Mouse (Mus musculus) hindbrain, embryonic 15.5 days (tissue): ENCODE results near the gene Cysltr1. TPM values are rescaled to one million over a fixed set of nuclear protein-coding genes. Genes with fewer than 3 reads are reported as not detected.

Experiments
- ATAC-seq: fragments of 200-750 bp; cut with Nextera tagmentation; 2 replicates; pipeline ENCODE4 v1.8.0; 2017; ENCODE audit warnings: low read depth, moderate number of reproducible peaks, moderate TSS enrichment; ENCODE audit not compliant: low FRiP score
- H3K27ac ChIP-seq: fragments of 300-500 bp; sonication (generic); replicated peaks from 2 replicates; pipeline ENCODE4 v1.5.1; 2015; ENCODE audit warnings: mild to moderate bottlenecking, inconsistent platforms
- H3K27me3 ChIP-seq: fragments of 300-500 bp; sonication (generic); 2 replicates; pipeline ENCODE4 v1.6.1; 2015; ENCODE audit warnings: control low read depth, inconsistent platforms
- H3K36me3 ChIP-seq: fragments of 300-500 bp; sonication (generic); 2 replicates; pipeline ENCODE4 v1.6.1; 2015; ENCODE audit warnings: control low read depth, inconsistent platforms
- H3K4me1 ChIP-seq: fragments of 300-500 bp; sonication (generic); replicated peaks from 2 replicates; pipeline ENCODE4 v1.6.1; 2015; ENCODE audit warnings: control low read depth, inconsistent platforms
- H3K4me2 ChIP-seq: fragments of 300-500 bp; sonication (generic); 2 replicates; pipeline ENCODE4 v1.6.1; 2015; ENCODE audit warnings: moderate library complexity, mild to moderate bottlenecking, inconsistent platforms
- H3K4me3 ChIP-seq: fragments of 300-500 bp; sonication (generic); 2 replicates; pipeline ENCODE4 v1.5.1; 2015; ENCODE audit warnings: mild to moderate bottlenecking, inconsistent platforms
- H3K9ac ChIP-seq: fragments of 300-500 bp; sonication (generic); 2 replicates; pipeline ENCODE4 v1.6.1; 2015; ENCODE audit warnings: inconsistent platforms
- H3K9me3 ChIP-seq: fragments of 300-500 bp; sonication (generic); 2 replicates; pipeline ENCODE4 v1.6.1; 2016; ENCODE audit warnings: control low read depth, inconsistent platforms
- WGBS: fragments of 180-500 bp; shearing (Covaris S2); methylation state at CpG from one replicate; pipeline ENCODE4 v1.1.7; 2015; 5-methylcytosine and 5-hydroxymethylcytosine counted together
- polyA plus RNA-seq: library from polyadenylated mRNA; unstranded; fragments of >200 nt; fragmentation: Nextera tagmentation; extraction: Ambion mirVana; gene quantifications from 2 replicates; pipeline ENCODE4 v1.2.1, GENCODE M21; 2015

The Cysltr1 gene
- 0.54 TPM in 2 replicates for polyA plus RNA-seq

GRCm38 (mm10) chrX:106603386-106603785 lies at the start of gene Cysltr1:
Gene Cysltr1 (minus strand): TSS chrX:106603679.
- no peak for ATAC-seq
- Histone ChIP-seq H3K9me3 (no peaks in the 10 kb centered on the region), H3K9ac (no peak within 1 kb of the TSS), H3K4me2 (peak within 1 kb of the TSS; percentile 35), H3K4me3 (no peak within 1 kb of the TSS), H3K4me1 (no peaks in the 10 kb centered on the region), H3K27ac (no peak within 1 kb of the TSS), H3K36me3 (no peaks in the 10 kb centered on the region), H3K27me3 (no peaks in the 10 kb centered on the region)
- 34% methylated on average over 6 of the region's 6 CpGs for WGBS

GRCm38 (mm10) chrX:106634799-106635541 lies 31.5 kb upstream of the Cysltr1 start:
- ATAC-seq = no peak
- Histone ChIP-seq H3K4me1 (no peaks in the 10 kb centered on the region), H3K27ac (no peak overlapping the region), H3K27me3 (no peaks in the 10 kb centered on the region), H3K4me3 (no peak overlapping the region), H3K9ac (no peak overlapping the region), H3K9me3 (no peaks in the 10 kb centered on the region), H3K36me3 (no peaks in the 10 kb centered on the region), H3K4me2 (no peak overlapping the region)
- WGBS = 86% methylated on average over 3 of the region's 3 CpGs

- Histone ChIP-seq H3K4me2 (no peak overlapping the region), H3K36me3 (no peaks in the 10 kb centered on the region), H3K4me1 (no peaks in the 10 kb centered on the region), H3K27ac (no peak overlapping the region), H3K4me3 (no peak overlapping the region), H3K9me3 (no peaks in the 10 kb centered on the region), H3K27me3 (no peaks in the 10 kb centered on the region), H3K9ac (no peak overlapping the region)
- ATAC-seq = no peak
Observed at GRCm38 (mm10) chrX:106633543-106633942, 30.1 kb upstream of the Cysltr1 start.

GRCm38 (mm10) chrX:106628514-106628913 lies 25.0 kb upstream of the Cysltr1 start:
- Histone ChIP-seq H3K27ac (no peak overlapping the region), H3K27me3 (no peaks in the 10 kb centered on the region), H3K4me1 (no peaks in the 10 kb centered on the region)

GRCm38 (mm10) chrX:106623667-106624066 lies 20.2 kb upstream of the Cysltr1 start:
- Histone ChIP-seq H3K4me2 (no peak overlapping the region), H3K36me3 (no peaks in the 10 kb centered on the region), H3K4me1 (no peaks in the 10 kb centered on the region), H3K9ac (no peak overlapping the region), H3K9me3 (no peaks in the 10 kb centered on the region), H3K27ac (no peak overlapping the region), H3K27me3 (no peaks in the 10 kb centered on the region), H3K4me3 (no peak overlapping the region)
- ATAC-seq = no peak
- 64% methylated on average over 3 of the region's 3 CpGs for WGBS

More at GRCm38 (mm10) chrX:106628514-106628913, 25.0 kb upstream of the Cysltr1 start:
- H3K36me3 ChIP-seq = no peaks in the 10 kb centered on the region
- no peak for ATAC-seq
- 85% methylated on average over 1 of the region's 1 CpGs for WGBS
- no peaks in the 10 kb centered on the region for H3K9me3 ChIP-seq
- H3K9ac ChIP-seq = no peak overlapping the region
- no peak overlapping the region for H3K4me2 ChIP-seq
- no peak overlapping the region for H3K4me3 ChIP-seq

GRCm38 (mm10) chrX:106622512-106622911 lies 19.0 kb upstream of the Cysltr1 start:
- WGBS = 76% methylated on average over 1 of the region's 1 CpGs
- Histone ChIP-seq H3K9ac (no peak overlapping the region), H3K4me2 (no peak overlapping the region), H3K27ac (no peak overlapping the region), H3K4me3 (no peak overlapping the region), H3K27me3 (no peaks in the 10 kb centered on the region), H3K36me3 (no peaks in the 10 kb centered on the region), H3K4me1 (no peaks in the 10 kb centered on the region), H3K9me3 (no peaks in the 10 kb centered on the region)
- no peak for ATAC-seq

- no peaks in the 10 kb centered on the region for H3K9me3 ChIP-seq
- no peak overlapping the region for H3K9ac ChIP-seq
- no peak overlapping the region for H3K27ac ChIP-seq
- H3K4me1 ChIP-seq = no peaks in the 10 kb centered on the region
- H3K27me3 ChIP-seq = no peaks in the 10 kb centered on the region
- no peaks in the 10 kb centered on the region for H3K36me3 ChIP-seq
- H3K4me2 ChIP-seq = peak overlapping the region; percentile 35
- ATAC-seq = no peak
- WGBS = 28% methylated on average over 9 of the region's 9 CpGs
- no peak overlapping the region for H3K4me3 ChIP-seq
Observed at GRCm38 (mm10) chrX:106602574-106603258, 763 bp downstream of the Cysltr1 start.

GRCm38 (mm10) chrX:106595904-106596303 lies 7.6 kb downstream of the Cysltr1 start:
- Histone ChIP-seq H3K9ac (no peak overlapping the region), H3K36me3 (no peaks in the 10 kb centered on the region), H3K4me1 (no peaks in the 10 kb centered on the region), H3K4me2 (no peak overlapping the region), H3K27ac (no peak overlapping the region), H3K4me3 (no peak overlapping the region), H3K9me3 (no peaks in the 10 kb centered on the region), H3K27me3 (no peaks in the 10 kb centered on the region)
- WGBS = 88% methylated on average over 1 of the region's 1 CpGs
- no peak for ATAC-seq

- no peaks in the 10 kb centered on the region for H3K27me3 ChIP-seq
- H3K27ac ChIP-seq = no peak overlapping the region
- H3K36me3 ChIP-seq = no peaks in the 10 kb centered on the region
- H3K4me3 ChIP-seq = no peak overlapping the region
- H3K9ac ChIP-seq = no peak overlapping the region
- H3K4me1 ChIP-seq = no peaks in the 10 kb centered on the region
- H3K9me3 ChIP-seq = no peaks in the 10 kb centered on the region
- no peak for ATAC-seq
- no peak overlapping the region for H3K4me2 ChIP-seq
Observed at GRCm38 (mm10) chrX:106593914-106594313, 9.6 kb downstream of the Cysltr1 start.

- H3K4me1 ChIP-seq = no peaks in the 10 kb centered on the region
- no peak for ATAC-seq
- H3K9me3 ChIP-seq = no peaks in the 10 kb centered on the region
- no peak within 1 kb of the TSS for H3K4me2 ChIP-seq
- H3K27me3 ChIP-seq = no peaks in the 10 kb centered on the region
- H3K9ac ChIP-seq = no peak within 1 kb of the TSS
- H3K4me3 ChIP-seq = no peak within 1 kb of the TSS
- H3K27ac ChIP-seq = no peak within 1 kb of the TSS
- no peaks in the 10 kb centered on the region for H3K36me3 ChIP-seq
- WGBS = 61% methylated on average over 3 of the region's 3 CpGs
Observed at GRCm38 (mm10) chrX:106582886-106583285, 20.6 kb downstream of the Cysltr1 start, which contains the start of gene Gm5127. Gene Gm5127 (plus strand): TSS chrX:106583186.

- H3K36me3 ChIP-seq = no peaks in the 10 kb centered on the region
- H3K4me1 ChIP-seq = no peaks in the 10 kb centered on the region
- WGBS = 42% methylated on average over 2 of the region's 2 CpGs
- no peak overlapping the region for H3K9ac ChIP-seq
- ATAC-seq = no peak
- H3K27me3 ChIP-seq = no peaks in the 10 kb centered on the region
- H3K9me3 ChIP-seq = no peaks in the 10 kb centered on the region
- no peak overlapping the region for H3K4me2 ChIP-seq
- no peak overlapping the region for H3K4me3 ChIP-seq
- H3K27ac ChIP-seq = no peak overlapping the region
Observed at GRCm38 (mm10) chrX:106582197-106582596, 21.3 kb downstream of the Cysltr1 start.

GRCm38 (mm10) chrX:106580410-106580809 lies 23.1 kb downstream of the Cysltr1 start:
- Histone ChIP-seq H3K4me2 (no peak overlapping the region), H3K9ac (no peak overlapping the region), H3K36me3 (no peaks in the 10 kb centered on the region), H3K9me3 (no peaks in the 10 kb centered on the region), H3K27me3 (no peaks in the 10 kb centered on the region), H3K27ac (no peak overlapping the region), H3K4me1 (no peaks in the 10 kb centered on the region), H3K4me3 (no peak overlapping the region)
- ATAC-seq = no peak
